Mouse (Mus musculus): Measurements from ENCODE around the gene Ank2.

The Ank2 gene

DNA sequence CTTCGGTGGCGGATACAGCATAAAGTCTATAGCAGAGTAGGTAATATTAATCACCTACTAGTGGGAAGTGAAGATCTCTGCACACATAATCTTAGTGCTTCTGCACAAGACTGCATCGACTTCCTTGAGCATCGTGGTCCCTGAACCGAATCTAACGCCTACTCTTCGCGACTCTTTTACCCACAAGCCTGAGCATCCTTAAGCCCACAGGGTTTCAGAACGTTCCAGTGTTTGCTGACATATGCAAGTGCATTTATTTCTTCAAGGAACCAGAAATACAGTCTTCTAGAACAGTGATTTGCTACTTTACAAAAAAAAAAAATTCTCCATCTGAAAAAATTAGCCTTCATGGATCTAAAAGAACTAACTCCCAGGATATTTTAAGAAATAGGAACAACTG is 527.6 kb downstream of the Ank2 start:
- DNase-seq, result no peak

- DNase-seq, result no peak
These were observed 530.4 kb downstream of the Ank2 start for GRCm38 (mm10) chr3:126968721-126969120.

GRCm38 (mm10) chr3:126965767-126966166 is 533.4 kb downstream of the Ank2 start:
- DNase-seq, result no peak

DNA sequence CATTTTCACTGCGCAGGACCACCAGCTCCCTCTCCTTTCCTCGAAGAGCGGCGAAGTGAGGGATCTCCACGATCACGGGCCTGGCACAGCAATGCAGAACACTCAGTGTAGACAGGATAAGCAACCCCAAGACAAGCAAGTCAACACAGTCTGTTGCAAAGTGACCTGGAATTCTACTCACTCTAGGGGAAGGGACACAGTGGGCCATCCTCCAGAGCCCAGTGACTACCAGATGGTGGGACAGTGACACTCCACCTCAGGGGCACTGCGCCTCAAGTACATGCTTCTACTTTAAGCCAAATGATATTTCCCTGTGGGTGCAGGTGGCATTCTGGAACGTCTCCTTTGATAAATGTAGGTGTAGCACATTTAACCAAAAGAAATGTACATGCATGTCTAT is 536.8 kb downstream of the Ank2 start:
- DNase-seq, result peak; percentile 50 to 63

- no peak for DNase-seq
These were observed 546.5 kb downstream of the Ank2 start for GRCm38 (mm10) chr3:126952698-126953097.

DNA sequence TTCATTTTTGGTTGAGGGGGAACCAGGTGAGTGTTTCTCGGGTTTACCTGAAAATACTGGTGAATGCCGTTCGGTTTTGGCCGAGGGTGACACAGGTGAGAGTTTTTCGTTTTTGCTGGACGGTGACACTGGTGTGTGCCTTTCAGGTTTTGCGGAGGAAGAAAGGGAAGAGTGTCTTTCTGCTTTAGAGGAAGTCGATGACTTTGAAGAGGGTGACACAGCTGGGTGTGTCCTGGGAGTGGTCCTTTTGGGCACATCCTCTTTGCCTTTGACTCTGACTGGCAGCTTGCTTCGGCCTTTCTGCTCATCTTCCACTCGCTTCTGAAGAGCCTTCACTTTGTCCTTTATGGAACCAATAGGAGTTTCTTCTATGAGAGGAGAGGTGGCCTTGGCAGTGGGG is 552.6 kb downstream of the Ank2 start:
- no peak for DNase-seq

DNA sequence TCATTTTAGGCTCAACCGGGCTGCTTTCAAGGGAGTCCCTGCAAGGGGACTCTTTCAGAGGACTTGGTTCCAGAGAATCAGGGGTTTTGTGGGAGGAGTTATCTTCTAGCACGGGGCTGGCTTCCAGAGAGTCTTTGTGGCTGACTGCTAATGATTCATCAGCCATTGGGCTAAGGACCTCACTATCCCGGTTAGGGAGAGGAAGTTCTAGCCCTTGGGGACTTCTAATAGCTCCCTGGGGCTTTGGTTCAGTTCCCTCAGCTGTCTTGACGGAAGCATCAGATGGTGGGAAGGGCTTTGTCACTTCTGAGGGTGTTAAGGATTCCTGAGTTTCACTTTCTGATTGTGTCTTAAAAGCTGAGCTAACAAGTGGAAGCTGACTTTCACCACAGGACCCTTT is 554.3 kb downstream of the Ank2 start:
- DNase-seq, result no peak

DNA sequence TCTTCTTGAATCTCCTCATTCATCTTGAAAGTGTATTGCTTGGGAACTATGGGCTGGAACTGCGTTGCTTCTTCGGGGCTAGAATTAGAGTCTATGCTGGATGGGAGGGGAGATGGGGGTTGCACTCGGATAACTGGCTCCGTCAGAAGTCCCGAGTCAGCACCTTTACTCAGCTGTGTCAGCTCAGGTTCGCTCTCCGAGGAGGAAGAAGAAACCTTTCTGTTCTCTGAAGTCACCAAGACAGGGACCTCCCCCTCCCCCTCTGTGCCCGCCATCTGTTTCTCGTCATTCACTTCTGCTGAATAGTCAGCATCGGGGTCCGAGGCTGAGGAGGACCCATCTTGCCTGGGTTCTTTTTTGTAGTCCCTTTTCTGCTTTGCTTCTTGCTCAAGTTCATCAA is 555.1 kb downstream of the Ank2 start:
- no peak for DNase-seq

GRCm38 (mm10) chr3:126940452-126940851 is 558.7 kb downstream of the Ank2 start:
- DNase-seq, result no peak

DNA sequence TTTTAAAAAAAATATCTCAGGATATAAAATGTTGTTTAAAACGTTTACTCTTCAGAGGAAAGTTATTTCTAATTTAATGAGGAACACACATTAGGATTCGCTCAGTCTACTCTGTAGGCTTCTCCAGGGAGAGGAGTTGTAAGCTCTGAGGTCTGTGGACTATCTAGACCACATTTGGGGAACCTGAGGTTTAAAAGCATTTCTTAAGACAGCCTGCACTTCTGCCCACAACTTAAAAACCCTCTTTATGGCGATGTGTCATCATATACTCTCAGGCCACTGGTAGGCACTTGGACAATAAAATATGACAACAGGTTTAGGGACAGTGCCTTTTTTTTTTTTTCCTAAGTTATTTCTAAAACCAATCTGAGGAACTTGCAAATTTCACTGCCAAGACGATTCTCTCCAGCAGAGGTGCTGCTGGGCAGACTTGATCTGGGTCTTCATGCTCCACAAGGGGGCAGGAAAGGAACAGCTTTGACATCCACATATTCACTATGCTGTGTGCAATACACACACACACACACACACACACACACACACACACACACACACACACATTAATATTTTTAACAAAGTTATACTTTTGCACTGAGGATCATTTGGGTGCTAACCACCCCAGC is 567.2 kb downstream of the Ank2 start:
- no peak for DNase-seq

GRCm38 (mm10) chr3:126923575-126924382 is 575.4 kb downstream of the Ank2 start:
- no peak for DNase-seq

DNA sequence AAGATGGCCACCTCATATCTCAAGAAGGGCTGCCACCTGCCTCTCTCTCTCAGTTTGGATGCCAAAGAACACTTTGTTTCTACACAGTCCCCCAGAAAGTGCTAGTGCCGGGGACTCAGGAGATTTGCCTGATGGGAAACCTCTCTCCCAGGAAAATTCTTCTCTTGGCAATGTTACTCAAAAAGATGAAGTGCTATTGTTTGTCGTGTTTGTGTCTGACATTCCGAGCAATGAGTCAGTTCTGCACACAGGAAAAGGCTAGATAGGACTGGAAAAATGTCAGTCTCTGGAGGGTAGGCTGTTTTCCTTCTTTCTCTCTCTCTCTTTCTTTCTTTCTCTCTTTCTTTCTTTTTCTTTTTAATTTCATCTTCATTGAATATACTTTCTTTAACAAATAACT is 577.2 kb downstream of the Ank2 start:
- DNase-seq, result no peak

GRCm38 (mm10) chr3:126920296-126920695 is 578.9 kb downstream of the Ank2 start:
- no peak for DNase-seq

DNA sequence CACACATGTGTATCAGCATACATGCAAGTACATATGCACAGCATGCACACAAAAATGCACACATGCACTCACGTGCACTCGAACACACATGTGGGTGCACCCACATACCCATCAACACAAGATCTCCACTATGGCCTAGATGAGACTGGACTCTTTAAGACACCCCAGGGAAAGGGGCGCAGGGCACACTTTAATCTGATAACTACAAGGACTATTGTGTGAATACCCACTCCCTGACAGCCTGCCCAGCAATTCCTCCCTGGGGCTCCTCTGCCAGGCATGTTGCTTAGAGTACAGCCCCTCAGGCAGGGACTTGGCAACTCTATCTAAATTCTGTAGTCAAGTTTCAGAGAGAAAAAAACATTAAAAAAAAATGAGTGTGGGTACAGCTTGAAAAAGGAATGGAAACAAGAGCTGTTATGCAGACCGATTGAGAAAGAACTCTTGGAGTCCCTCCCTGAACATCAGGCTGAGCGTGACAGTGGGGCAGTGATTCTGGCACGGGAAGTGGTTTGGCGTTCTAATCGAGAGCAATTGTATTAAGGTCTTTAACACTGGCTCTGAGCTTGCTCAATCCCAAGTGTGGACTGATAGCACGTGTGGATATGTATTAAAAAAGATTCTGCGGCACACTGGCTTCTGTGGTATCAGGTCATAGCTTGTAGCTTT is 580.2 kb downstream of the Ank2 start:
- no peak for DNase-seq

- no peak for DNase-seq
These were observed 582.8 kb downstream of the Ank2 start for GRCm38 (mm10) chr3:126916381-126916780.

GRCm38 (mm10) chr3:126903543-126903942 is 595.6 kb downstream of the Ank2 start:
- peak; percentile 31 to 51 for DNase-seq

DNA sequence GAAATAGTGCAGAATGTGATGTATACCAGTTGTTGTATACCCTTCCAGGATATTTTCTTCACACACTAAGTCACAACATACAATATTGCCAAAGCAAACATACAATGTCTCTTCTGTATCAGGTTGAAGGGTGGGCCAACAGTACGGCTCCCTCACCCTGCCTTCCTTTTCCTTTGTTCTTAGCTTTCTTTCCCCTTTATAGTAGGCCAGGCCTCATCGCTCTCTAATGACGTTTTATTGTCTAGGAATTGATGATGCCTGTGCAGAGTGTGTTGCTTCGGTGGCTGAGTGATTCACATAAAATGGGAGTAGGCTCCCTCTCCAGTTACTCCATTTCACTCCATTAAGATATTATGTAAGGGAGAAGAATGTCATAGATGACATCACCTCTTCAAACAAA is 612.5 kb downstream of the Ank2 start:
- no peak for DNase-seq

DNA sequence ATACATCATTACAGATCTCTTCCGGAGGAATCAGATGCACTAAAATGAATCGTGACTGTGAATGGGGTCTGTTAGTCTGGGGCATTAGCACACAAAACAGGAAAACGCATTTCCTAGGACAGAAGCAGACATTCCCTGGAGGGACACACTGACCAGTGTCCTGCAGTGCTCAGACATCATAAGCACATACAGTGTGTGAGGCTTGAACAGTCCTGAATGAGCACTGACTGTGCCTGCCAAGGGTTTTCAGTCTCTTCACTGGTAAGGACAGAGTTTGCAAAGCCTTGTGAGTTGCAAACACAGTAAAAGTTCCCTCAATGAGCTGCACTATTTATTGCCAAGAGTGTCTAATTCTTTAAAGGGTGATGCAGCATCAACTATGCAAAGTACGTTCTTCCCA is 613.1 kb downstream of the Ank2 start:
- DNase-seq, result no peak

GRCm38 (mm10) chr3:126878233-126878632 is 620.9 kb downstream of the Ank2 start:
- no peak for DNase-seq

Data from cerebellum, postnatal 36 days (tissue).